Comparison of ENCODE assay signal across 7 mouse cellular contexts in genomic region chr19:6117986-6118676, GRCm38 (mm10). TPM values are rescaled to one million over a fixed set of nuclear protein-coding genes. Genes with fewer than 3 reads are reported as not detected.
A peak's percentile ranks its signal among the peaks of the same experiment; 100 is the strongest.
DNase-seq lines count a peak whose midpoint lies in the region; ATAC-seq lines count a peak whose summit lies in the region.

Gene Sac3d1 (minus strand): TSS chr19:6118650.

- H3K27me3 ChIP-seq in intestine, embryonic 14.5 days (replicated peaks; ENCODE audit: control insufficient read depth, insufficient read depth, low read length), result no peaks in the 10 kb centered on the region

- H3K4me3 ChIP-seq in intestine, embryonic 14.5 days (ENCODE audit: low read depth, low read length), result peak within 1 kb of the TSS; percentile 89

- H3K36me3 ChIP-seq in intestine, embryonic 14.5 days (ENCODE audit: control insufficient read depth, insufficient read depth, low read length), result peaks cover 34% of the 10 kb centered on the region

- peak within 1 kb of the TSS; percentile 95 for H3K27ac ChIP-seq in intestine, embryonic 14.5 days (ENCODE audit: low read depth)

- H3K4me2 ChIP-seq in intestine, embryonic 14.5 days (ENCODE audit: low read length), result peak within 1 kb of the TSS; percentile 76

- no peaks in the 10 kb centered on the region for H3K9me3 ChIP-seq in intestine, embryonic 14.5 days (ENCODE audit: control insufficient read depth, low read length)

- intact Hi-C loops in left cerebral cortex, postnatal 14 days (cut with DNase I), result loop anchor here (2.0 kb wide), 1 partner anchor 33 kb away; the partner anchor contains the start of genes Cdca5 and Zfpl1

- H3K4me1 ChIP-seq in intestine, embryonic 14.5 days (replicated peaks; ENCODE audit: control insufficient read depth, insufficient read depth, low read length), result peaks cover 12% of the 10 kb centered on the region; the same call in 1 of the 2 replicates

- DNase-seq in adrenal gland, adult 2 months, result peak; percentile 94
- DNase-seq in embryo, embryonic 11 days, result peak; percentile 97
- peak; percentile 84 for DNase-seq in gastrocnemius, postnatal 25 days
- DNase-seq in intestine, embryonic 14.5 days (ENCODE audit: low spot score), result peak; percentile 90
- peak; percentile 91 for DNase-seq in left cerebral cortex, postnatal 14 days (ENCODE audit: low spot score in 2 of 2)
- peak; percentile 95 for DNase-seq in mesoderm, embryonic 11.5 days (ENCODE audit: low read depth, low spot score)
- peak; percentile 85 to 89 for DNase-seq in right cerebral cortex, postnatal 36 days (ENCODE audit: low spot score in 2 of 2)

- under 1% methylated on average over 70 of the region's 77 CpGs for whole genome bisulfite sequencing in intestine, embryonic 14.5 days

- H3K9ac ChIP-seq in intestine, embryonic 14.5 days (ENCODE audit: low read length), result peak within 1 kb of the TSS; percentile 83

- ATAC-seq in intestine, embryonic 14.5 days (replicated peaks; ENCODE audit: low FRiP score, low TSS enrichment, low read depth), result peak; percentile 85

RNA-seq across cellular contexts. Expression of gene Sac3d1, which starts in this region (rescaled TPM):
- 10 to 100 TPM; 15.7 to 16.5 TPM for total RNA-seq in adrenal gland, adult 2 months (2021)
- 92.6 and 97.2 TPM in 2 replicates for polyA plus RNA-seq in adrenal gland, adult 2 months (2012; rRNA removed)
- total RNA-seq in gastrocnemius, postnatal 25 days (2021), result 10 to 100 TPM in 1 of 2 experiments, 1 to 10 TPM in 1; 8.8 to 10.3 TPM
- 53.9 and 59.9 TPM in 2 replicates for polyA plus RNA-seq in intestine, embryonic 14.5 days (2014; fragmentation: Nextera tagmentation; extraction: Ambion mirVana)
- total RNA-seq in left cerebral cortex, postnatal 14 days (2021), result 10 to 100 TPM; 23.7 to 24.7 TPM

Comparison
In these comparisons a context has a peak if more than half of its experiments do, and no peak if none do; other contexts are left out.
1. Peak in every context shown above with its lines: DNase-seq, ATAC-seq, H3K4me3 ChIP-seq and H3K27ac ChIP-seq.